In genomic region chr11:115107403-115107916, GRCm38 (mm10) we compare ENCODE assay signal across 17 mouse cellular contexts. TPM values are rescaled to one million over a fixed set of nuclear protein-coding genes. Genes with fewer than 3 reads are reported as not detected.
A peak's percentile ranks its signal among the peaks of the same experiment; 100 is the strongest.
DNase-seq lines count a peak whose midpoint lies in the region; ATAC-seq and TF ChIP-seq lines count a peak whose summit lies in the region.
"Had no signal": no experiment of that assay in that cellular context is flagged by ENCODE, and none has a peak within 500 bp of the region (broad histone marks: within the 10 kb centered on the region; RNA-seq: fewer than 3 reads in every experiment).

No protein-coding gene starts in this region.

- no peaks in the 10 kb centered on the region for H3K4me1 ChIP-seq in forebrain, postnatal 0 days (ENCODE audit: insufficient read depth)
- peaks cover 23% of the 10 kb centered on the region for H3K4me1 ChIP-seq in forebrain, embryonic 10.5 days
- peaks cover 10% of the 10 kb centered on the region; the same call in 1 of the 2 replicates for H3K4me1 ChIP-seq in megakaryocyte, embryonic 14.5 days
- H3K4me1 ChIP-seq in embryonic facial prominence, embryonic 14.5 days (ENCODE audit: control insufficient read depth, insufficient read depth, low read length) = peaks cover 3% of the 10 kb centered on the region; the same call in 1 of the 2 replicates
- peaks cover 4% of the 10 kb centered on the region; the same call in 1 of the 2 replicates for H3K4me1 ChIP-seq in heart, embryonic 10.5 days
- H3K4me1 ChIP-seq: embryonic facial prominence, embryonic 15.5 days had no signal

- no peak for TF ChIP-seq CTCF in forebrain, postnatal 0 days (IDR thresholded peaks at IDR 0.05; ENCODE audit: low read depth)

- no peak for ATAC-seq in forebrain, postnatal 0 days
- no peak for ATAC-seq in megakaryocyte, adult 5-6 weeks (ENCODE audit: poor library complexity, severe bottlenecking)
- ATAC-seq in embryonic facial prominence, embryonic 14.5 days (ENCODE audit: low read depth) = no peak
- ATAC-seq: CD4-positive, CD25-positive, alpha-beta regulatory T cell, adult 4 months had no signal

- H3K4me2 ChIP-seq in forebrain, postnatal 0 days (ENCODE audit: low read depth) = no peak overlapping the region
- H3K4me2 ChIP-seq in embryonic facial prominence, embryonic 14.5 days (ENCODE audit: low read depth, low read length) = no peak overlapping the region
- H3K4me2 ChIP-seq: embryonic facial prominence, embryonic 15.5 days; heart, embryonic 15.5 days; liver, embryonic 11.5 days had no signal

- H3K9ac ChIP-seq in forebrain, postnatal 0 days = no peak overlapping the region
- no peak overlapping the region for H3K9ac ChIP-seq in embryonic facial prominence, embryonic 14.5 days (ENCODE audit: low read depth, low read length)
- H3K9ac ChIP-seq: embryonic facial prominence, embryonic 15.5 days; heart, embryonic 15.5 days had no signal

- 13% methylated on average over 4 of the region's 4 CpGs for WGBS in forebrain, postnatal 0 days
- 68% methylated on average over 4 of the region's 4 CpGs for WGBS in forebrain, embryonic 10.5 days
- 36% methylated on average over 4 of the region's 4 CpGs for WGBS in embryonic facial prominence, embryonic 14.5 days
- 53% methylated on average over 4 of the region's 4 CpGs for WGBS in heart, embryonic 10.5 days

- no peak overlapping the region for H3K4me3 ChIP-seq in forebrain, postnatal 0 days (ENCODE audit: low read depth, low read length)
- no peak overlapping the region for H3K4me3 ChIP-seq in forebrain, embryonic 10.5 days
- peak overlapping the region; percentile 77 for H3K4me3 ChIP-seq in megakaryocyte, embryonic 14.5 days (replicated peaks)
- H3K4me3 ChIP-seq in embryonic facial prominence, embryonic 14.5 days (ENCODE audit: low read depth, low read length) = no peak overlapping the region
- H3K4me3 ChIP-seq in heart, embryonic 10.5 days = no peak overlapping the region
- H3K4me3 ChIP-seq: embryonic facial prominence, embryonic 15.5 days; heart, embryonic 15.5 days had no signal

- H3K27me3 ChIP-seq in forebrain, postnatal 0 days (ENCODE audit: insufficient read depth, low read length) = no peaks in the 10 kb centered on the region
- no peaks in the 10 kb centered on the region for H3K27me3 ChIP-seq in forebrain, embryonic 10.5 days (ENCODE audit: poor library complexity, severe bottlenecking)
- peaks cover 34% of the 10 kb centered on the region for H3K27me3 ChIP-seq in megakaryocyte, embryonic 14.5 days (replicated peaks)
- H3K27me3 ChIP-seq in embryonic facial prominence, embryonic 14.5 days (replicated peaks; ENCODE audit: control insufficient read depth, insufficient read depth, low read length) = 0 out of 2 replicates have a peak, but pooled peaks cover 4% of the 10 kb centered on the region
- H3K27me3 ChIP-seq in heart, embryonic 10.5 days (ENCODE audit: insufficient read depth, poor library complexity, severe bottlenecking) = peaks cover 7% of the 10 kb centered on the region; the same call in 1 of the 2 replicates
- H3K27me3 ChIP-seq: heart, embryonic 15.5 days had no signal

- no peaks in the 10 kb centered on the region for H3K9me3 ChIP-seq in forebrain, postnatal 0 days (ENCODE audit: low read length)
- H3K9me3 ChIP-seq in forebrain, embryonic 10.5 days = no peaks in the 10 kb centered on the region
- H3K9me3 ChIP-seq in megakaryocyte, embryonic 14.5 days = 0 out of 2 replicates have a peak, but pooled peaks cover 8% of the 10 kb centered on the region
- no peaks in the 10 kb centered on the region for H3K9me3 ChIP-seq in embryonic facial prominence, embryonic 14.5 days (ENCODE audit: control insufficient read depth, low read length)
- H3K9me3 ChIP-seq in heart, embryonic 10.5 days = no peaks in the 10 kb centered on the region
- H3K9me3 ChIP-seq: embryonic facial prominence, embryonic 15.5 days; heart, embryonic 15.5 days had no signal

- H3K27ac ChIP-seq in forebrain, postnatal 0 days (ENCODE audit: low read depth, low read length) = no peak overlapping the region
- no peak overlapping the region for H3K27ac ChIP-seq in forebrain, embryonic 10.5 days
- H3K27ac ChIP-seq in embryonic facial prominence, embryonic 14.5 days (replicated peaks; ENCODE audit: low read depth, low read length) = no peak overlapping the region
- no peak overlapping the region for H3K27ac ChIP-seq in heart, embryonic 10.5 days
- H3K27ac ChIP-seq: embryonic facial prominence, embryonic 15.5 days; heart, embryonic 15.5 days had no signal

- peak; percentile 55 for DNase-seq in forebrain, postnatal 0 days
- DNase-seq in forebrain, embryonic 10.5 days (ENCODE audit: extremely low spot score, low spot score) = no peak
- peak; percentile 3 for DNase-seq in Muller cell, postnatal 12 days (ENCODE audit: inconsistent ontology term)
- peak; percentile 77 for DNase-seq in embryonic facial prominence, embryonic 14.5 days (ENCODE audit: low spot score)
- no peak for DNase-seq in heart, embryonic 10.5 days (ENCODE audit: low spot score)
- DNase-seq: cerebellum, postnatal 25 days; gastrocnemius, postnatal 25 days; kidney, adult 9 months; right cerebral cortex, postnatal 25 days; thymus, adult 18-20 months had no signal

- H3K36me3 ChIP-seq in forebrain, postnatal 0 days (ENCODE audit: insufficient read depth) = no peaks in the 10 kb centered on the region
- H3K36me3 ChIP-seq in forebrain, embryonic 10.5 days (replicated peaks) = no peaks in the 10 kb centered on the region
- no peaks in the 10 kb centered on the region for H3K36me3 ChIP-seq in megakaryocyte, embryonic 14.5 days (replicated peaks; ENCODE audit: low read length)
- H3K36me3 ChIP-seq in embryonic facial prominence, embryonic 14.5 days (ENCODE audit: control insufficient read depth, insufficient read depth, low read length) = no peaks in the 10 kb centered on the region
- no peaks in the 10 kb centered on the region for H3K36me3 ChIP-seq in heart, embryonic 10.5 days
- H3K36me3 ChIP-seq: embryonic facial prominence, embryonic 15.5 days; heart, embryonic 15.5 days had no signal

RNA-seq across cellular contexts. Expression of gene Rab37, which starts 16.2 kb away (rescaled TPM):
- total RNA-seq in forebrain, postnatal 0 days (2014; rRNA removed) = 0.38 and 0.57 TPM in 2 replicates
- 0.82 and 0.84 TPM in 2 replicates for polyA plus RNA-seq in forebrain, postnatal 0 days (2015; fragmentation: Nextera tagmentation; extraction: Ambion mirVana)
- 0.76 and 0.90 TPM in 2 replicates for polyA plus RNA-seq in forebrain, embryonic 10.5 days (2016; fragmentation: Nextera tagmentation; extraction: Ambion mirVana)
- 8.4 and 19.8 TPM in 2 replicates for polyA plus RNA-seq in megakaryocyte, embryonic 14.5 days (2012; ENCODE audit: insufficient read depth, low replicate concordance)
- total RNA-seq in megakaryocyte, adult 5-6 weeks (2015) = 4.8 and 6.2 TPM in 2 replicates
- total RNA-seq in megakaryocyte, adult 5-6 weeks (2017) = 8.9 and 15.0 TPM in 2 replicates
- 1.6 and 2.9 TPM in 2 replicates for polyA plus RNA-seq in embryonic facial prominence, embryonic 14.5 days (2014; fragmentation: Nextera tagmentation; extraction: Ambion mirVana)
- 2.2 and 2.6 TPM in 2 replicates for polyA plus RNA-seq in heart, embryonic 10.5 days (2016; fragmentation: Nextera tagmentation; extraction: Ambion mirVana)

RNA-seq across cellular contexts. Expression of gene Cd300lf, which starts 26.3 kb away (rescaled TPM):
- 0.24 TPM in 1 of 2 replicates, not detected in the other for total RNA-seq in forebrain, postnatal 0 days (2014; rRNA removed)
- 0.05 and 0.18 TPM in 2 replicates for polyA plus RNA-seq in forebrain, postnatal 0 days (2015; fragmentation: Nextera tagmentation; extraction: Ambion mirVana)
- 0.09 and 0.10 TPM in 2 replicates for polyA plus RNA-seq in forebrain, embryonic 10.5 days (2016; fragmentation: Nextera tagmentation; extraction: Ambion mirVana)
- 1.2 and 3.4 TPM in 2 replicates for polyA plus RNA-seq in megakaryocyte, embryonic 14.5 days (2012; ENCODE audit: insufficient read depth, low replicate concordance)
- total RNA-seq in megakaryocyte, adult 5-6 weeks (2015) = 22.9 and 25.7 TPM in 2 replicates
- 28.1 and 46.6 TPM in 2 replicates for total RNA-seq in megakaryocyte, adult 5-6 weeks (2017)
- 0.14 and 0.56 TPM in 2 replicates for polyA plus RNA-seq in embryonic facial prominence, embryonic 14.5 days (2014; fragmentation: Nextera tagmentation; extraction: Ambion mirVana)
- polyA plus RNA-seq in heart, embryonic 10.5 days (2016; fragmentation: Nextera tagmentation; extraction: Ambion mirVana) = 0.08 and 0.27 TPM in 2 replicates
- total RNA-seq: gastrocnemius, postnatal 25 days had no signal

RNA-seq across cellular contexts. Expression of gene Cd300e, which starts 45.5 kb away (rescaled TPM):
- total RNA-seq in forebrain, postnatal 0 days (2014; rRNA removed) = not detected in 2 replicates
- 0.09 TPM in 1 of 2 replicates, not detected in the other for polyA plus RNA-seq in forebrain, postnatal 0 days (2015; fragmentation: Nextera tagmentation; extraction: Ambion mirVana)
- not detected in 2 replicates for polyA plus RNA-seq in forebrain, embryonic 10.5 days (2016; fragmentation: Nextera tagmentation; extraction: Ambion mirVana)
- not detected in 2 replicates for polyA plus RNA-seq in megakaryocyte, embryonic 14.5 days (2012; ENCODE audit: insufficient read depth, low replicate concordance)
- total RNA-seq in megakaryocyte, adult 5-6 weeks (2015) = 1.7 and 2.6 TPM in 2 replicates
- total RNA-seq in megakaryocyte, adult 5-6 weeks (2017) = 0.61 and 1.7 TPM in 2 replicates
- polyA plus RNA-seq in embryonic facial prominence, embryonic 14.5 days (2014; fragmentation: Nextera tagmentation; extraction: Ambion mirVana) = 0.10 TPM in 1 of 2 replicates, not detected in the other
- 0.09 and 0.26 TPM in 2 replicates for polyA plus RNA-seq in heart, embryonic 10.5 days (2016; fragmentation: Nextera tagmentation; extraction: Ambion mirVana)
- total RNA-seq: gastrocnemius, postnatal 25 days; left cerebral cortex, postnatal 10 days had no signal
- polyA plus RNA-seq: heart, embryonic 15.5 days had no signal

RNA-seq across cellular contexts. Expression of gene Slc9a3r1, which starts 55.7 kb away (rescaled TPM):
- total RNA-seq in forebrain, postnatal 0 days (2014; rRNA removed) = 44.2 and 48.5 TPM in 2 replicates
- 68.4 and 73.9 TPM in 2 replicates for polyA plus RNA-seq in forebrain, postnatal 0 days (2015; fragmentation: Nextera tagmentation; extraction: Ambion mirVana)
- 36.6 and 38.1 TPM in 2 replicates for polyA plus RNA-seq in forebrain, embryonic 10.5 days (2016; fragmentation: Nextera tagmentation; extraction: Ambion mirVana)
- 123 and 223 TPM in 2 replicates for polyA plus RNA-seq in megakaryocyte, embryonic 14.5 days (2012; ENCODE audit: insufficient read depth, low replicate concordance)
- 77.6 and 92.0 TPM in 2 replicates for total RNA-seq in megakaryocyte, adult 5-6 weeks (2015)
- 87.5 and 88.7 TPM in 2 replicates for total RNA-seq in megakaryocyte, adult 5-6 weeks (2017)
- polyA plus RNA-seq in embryonic facial prominence, embryonic 14.5 days (2014; fragmentation: Nextera tagmentation; extraction: Ambion mirVana) = 40.6 and 43.5 TPM in 2 replicates
- polyA plus RNA-seq in heart, embryonic 10.5 days (2016; fragmentation: Nextera tagmentation; extraction: Ambion mirVana) = 29.5 and 74.6 TPM in 2 replicates

RNA-seq across cellular contexts. Expression of gene Cd300ld3, which starts 59.3 kb away (rescaled TPM):
- total RNA-seq in forebrain, postnatal 0 days (2014; rRNA removed) = not detected in 2 replicates
- polyA plus RNA-seq in forebrain, postnatal 0 days (2015; fragmentation: Nextera tagmentation; extraction: Ambion mirVana) = not detected in 2 replicates
- not detected in 2 replicates for polyA plus RNA-seq in forebrain, embryonic 10.5 days (2016; fragmentation: Nextera tagmentation; extraction: Ambion mirVana)
- 1.1 TPM in 1 of 2 replicates, not detected in the other for polyA plus RNA-seq in megakaryocyte, embryonic 14.5 days (2012; ENCODE audit: insufficient read depth, low replicate concordance)
- 23.8 and 26.2 TPM in 2 replicates for total RNA-seq in megakaryocyte, adult 5-6 weeks (2015)
- 6.7 and 7.6 TPM in 2 replicates for total RNA-seq in megakaryocyte, adult 5-6 weeks (2017)
- polyA plus RNA-seq in embryonic facial prominence, embryonic 14.5 days (2014; fragmentation: Nextera tagmentation; extraction: Ambion mirVana) = not detected in 2 replicates
- not detected in 2 replicates for polyA plus RNA-seq in heart, embryonic 10.5 days (2016; fragmentation: Nextera tagmentation; extraction: Ambion mirVana)
- total RNA-seq: left cerebral cortex, postnatal 10 days had no signal
- polyA plus RNA-seq: CD4-positive, CD25-positive, alpha-beta regulatory T cell, adult 4 months; embryonic facial prominence, embryonic 15.5 days; heart, embryonic 15.5 days; liver, embryonic 11.5 days had no signal

Comparison
In these comparisons a context has a peak if more than half of its experiments do, and no peak if none do; other contexts are left out.
1. DNase-seq: peak in forebrain, postnatal 0 days (single experiment), Muller cell, postnatal 12 days (single experiment) and embryonic facial prominence, embryonic 14.5 days (single experiment); none in forebrain, embryonic 10.5 days (single experiment) and heart, embryonic 10.5 days (single experiment).